Mouse (Mus musculus) retina, adult 2 months (tissue): Measurements from ENCODE around the gene Cdk5.

Experiments
- DNase-seq: peaks from one replicate; pipeline ENCODE4 v3.0.0-alpha.2; 2012; ENCODE audit warnings: low read depth, low spot score

Gene Cdk5

GRCm38 (mm10) chr5:24427981-24428402 lies 4.7 kb upstream of the Cdk5 start:
- no peak for DNase-seq

DNA sequence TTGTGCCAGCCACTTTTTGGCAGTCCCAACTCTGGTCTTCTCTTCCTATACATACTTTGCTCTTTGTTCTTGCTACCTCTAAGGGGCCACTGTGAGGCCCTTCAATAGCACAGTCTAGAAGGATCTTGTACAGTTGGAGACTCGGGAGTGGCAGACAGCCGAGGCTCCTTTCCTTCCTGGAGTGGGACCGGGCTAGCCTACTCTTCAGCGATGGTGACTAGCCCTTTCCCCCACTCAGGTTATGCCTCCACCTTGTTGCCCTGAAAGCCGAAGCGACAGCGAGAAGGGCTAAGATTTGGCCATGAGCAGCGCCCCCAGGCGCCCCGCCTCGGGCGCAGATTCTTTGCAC lies 3.9 kb upstream of the Cdk5 start:
- no peak for DNase-seq

DNA sequence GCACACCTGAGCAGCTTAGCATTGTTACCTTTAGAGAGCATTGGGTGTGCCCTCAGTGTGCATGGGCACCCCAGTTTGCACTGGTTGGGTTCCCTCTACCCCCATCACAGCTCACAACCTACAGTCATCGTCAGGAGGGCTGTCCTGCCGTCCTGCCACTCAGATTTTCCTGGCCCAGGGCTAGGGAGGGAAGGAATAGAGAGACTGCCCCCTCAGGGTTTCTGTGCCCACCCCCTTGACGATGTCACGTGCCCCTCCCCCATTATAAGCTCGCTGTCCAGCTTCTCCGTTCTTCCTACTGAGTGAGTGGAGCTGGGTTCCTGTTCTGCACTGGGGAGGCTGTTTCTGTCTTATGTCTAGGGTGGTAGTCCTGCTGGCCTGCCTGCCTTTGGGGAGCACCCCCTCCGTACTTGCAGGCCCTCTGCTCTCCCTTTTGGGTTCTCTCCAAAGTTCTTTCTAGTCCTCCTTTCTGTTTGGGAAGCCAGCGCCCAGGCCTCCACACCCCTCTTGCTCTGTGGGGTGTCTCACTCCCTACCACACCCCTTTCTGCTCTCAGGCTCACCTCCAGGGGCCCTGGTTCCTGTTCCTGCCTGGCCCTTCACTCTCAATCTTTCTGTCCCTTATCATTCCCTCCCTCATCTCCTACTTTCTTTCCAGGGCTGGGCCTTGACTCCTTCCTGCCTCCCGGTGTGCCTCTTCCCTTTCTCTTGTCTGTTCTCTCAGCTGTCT lies 3.4 kb upstream of the Cdk5 start:
- no peak for DNase-seq

- no peak for DNase-seq
Measured at GRCm38 (mm10) chr5:24426037-24426432, 2.7 kb upstream of the Cdk5 start.

GRCm38 (mm10) chr5:24425421-24426036 lies 2.2 kb upstream of the Cdk5 start:
- no peak for DNase-seq

DNA sequence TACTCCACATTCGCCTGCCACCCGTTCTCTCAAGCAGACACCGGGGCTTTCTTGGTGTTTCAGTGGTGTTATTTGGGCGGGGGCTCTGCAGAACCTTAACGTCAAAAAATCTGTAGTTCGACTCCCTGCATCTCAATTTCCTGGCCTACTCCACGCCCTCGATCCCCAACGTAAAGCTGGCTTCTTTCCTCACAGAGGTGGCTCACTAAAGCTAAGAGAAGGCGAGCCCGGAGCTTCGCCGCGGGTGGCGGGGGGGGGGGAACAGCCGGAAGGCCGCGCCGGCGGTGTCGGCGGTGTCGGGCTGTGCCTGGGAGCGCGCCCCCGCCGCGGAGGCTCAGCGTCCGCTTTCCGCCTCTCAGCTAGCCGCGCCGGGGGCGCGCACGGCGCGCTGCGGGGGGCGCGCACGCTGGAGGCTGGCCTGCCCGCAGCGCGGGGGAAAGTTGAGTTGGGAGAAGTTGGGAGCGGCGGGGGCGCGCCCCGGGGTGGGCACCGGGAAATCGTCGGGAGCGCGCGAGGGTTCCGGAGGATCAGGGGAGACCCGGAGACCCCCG lies 1.6 kb upstream of the Cdk5 start:
- DNase-seq, result peak; percentile 78

DNA sequence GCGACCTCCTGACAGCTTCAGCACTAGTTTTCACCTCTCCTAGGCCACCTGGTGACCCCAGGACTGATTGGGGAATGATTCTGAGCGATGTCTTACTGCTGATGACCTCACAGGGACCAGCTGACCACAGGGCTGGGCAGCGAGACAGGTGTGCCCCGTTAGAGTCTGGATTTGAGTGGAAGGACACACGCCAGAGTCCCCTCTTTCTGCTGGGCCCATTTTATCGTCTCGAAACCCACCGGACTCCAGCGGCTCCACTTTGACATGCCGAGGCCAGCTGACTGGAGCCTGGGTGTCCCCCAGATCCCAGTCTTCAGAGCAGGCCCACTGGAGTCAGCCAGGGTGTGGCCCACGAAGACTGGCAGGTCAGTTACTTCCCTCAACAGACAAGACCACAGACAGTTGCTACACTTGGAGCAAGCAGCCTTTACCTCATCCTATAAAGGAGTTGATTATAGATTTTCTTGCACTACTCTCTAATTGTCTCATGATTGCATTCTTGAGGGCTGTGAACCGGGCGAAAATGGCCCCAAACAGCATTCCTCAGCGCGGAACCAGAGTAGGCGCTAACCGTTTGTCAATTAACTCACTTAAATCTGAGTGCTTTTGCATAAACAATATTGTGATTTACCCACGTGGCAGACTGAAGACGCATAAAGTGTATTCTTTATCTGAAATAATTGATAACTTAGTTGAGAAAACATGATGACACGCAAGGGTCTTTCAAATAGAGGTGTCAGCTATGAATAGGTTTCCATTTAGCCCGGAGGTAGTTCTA lies 863 bp upstream of the Cdk5 start:
- DNase-seq, result no peak

- no peak for DNase-seq
Measured at GRCm38 (mm10) chr5:24420381-24420780, 2.9 kb downstream of the Cdk5 start.

GRCm38 (mm10) chr5:24417587-24417986 lies 5.7 kb downstream of the Cdk5 start:
- DNase-seq, result no peak

DNA sequence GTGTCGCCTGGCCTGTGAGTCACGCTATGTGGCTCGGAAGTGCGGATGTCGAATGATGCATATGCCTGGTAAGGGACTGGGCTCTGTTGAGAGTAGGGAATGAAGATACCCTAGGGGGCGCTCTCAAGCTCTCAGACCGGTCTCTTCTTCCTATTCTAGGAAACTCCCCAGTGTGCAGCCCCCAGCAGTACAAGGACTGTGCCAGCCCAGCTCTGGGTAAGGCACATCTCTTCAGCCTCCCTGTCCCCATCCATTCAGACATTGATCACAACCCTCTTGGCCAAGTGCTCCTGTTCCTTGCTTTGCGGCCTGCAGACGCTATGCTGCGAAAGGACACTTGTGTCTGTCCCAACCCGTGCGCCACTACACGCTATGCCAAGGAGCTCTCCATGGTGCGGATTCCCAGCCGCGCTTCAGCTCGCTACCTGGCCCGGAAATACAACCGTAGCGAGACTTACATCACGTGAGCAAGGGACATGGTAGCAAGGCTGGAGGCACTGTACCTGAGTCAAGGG lies 7.1 kb downstream of the Cdk5 start:
- no peak for DNase-seq

DNA sequence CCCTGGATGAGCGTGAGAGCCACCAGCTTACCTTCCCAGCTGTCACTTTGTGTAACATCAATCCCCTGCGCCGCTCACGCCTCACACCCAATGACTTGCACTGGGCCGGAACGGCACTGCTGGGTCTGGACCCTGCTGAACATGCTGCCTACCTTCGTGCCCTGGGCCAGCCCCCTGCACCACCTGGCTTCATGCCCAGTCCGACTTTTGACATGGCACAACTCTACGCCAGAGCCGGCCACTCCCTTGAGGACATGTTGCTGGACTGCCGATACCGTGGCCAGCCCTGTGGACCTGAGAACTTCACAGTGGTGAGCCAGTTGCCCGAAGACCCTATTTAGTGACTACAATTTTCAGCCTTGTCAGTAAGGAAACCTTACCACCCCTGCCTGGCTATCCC lies 9.4 kb downstream of the Cdk5 start:
- DNase-seq, result no peak

GRCm38 (mm10) chr5:24413042-24413693 lies 10.2 kb downstream of the Cdk5 start, which contains the start of gene Asic3:
Gene Asic3 (plus strand): TSS chr5:24413392.
- no peak for DNase-seq

- DNase-seq, result no peak
Measured at GRCm38 (mm10) chr5:24412063-24412462, 11.3 kb downstream of the Cdk5 start.

GRCm38 (mm10) chr5:24409466-24409865 lies 13.9 kb downstream of the Cdk5 start:
- no peak for DNase-seq

GRCm38 (mm10) chr5:24408651-24409050 lies 14.7 kb downstream of the Cdk5 start:
- no peak for DNase-seq

- DNase-seq, result no peak
Measured at GRCm38 (mm10) chr5:24405389-24405876, 17.9 kb downstream of the Cdk5 start.

DNA sequence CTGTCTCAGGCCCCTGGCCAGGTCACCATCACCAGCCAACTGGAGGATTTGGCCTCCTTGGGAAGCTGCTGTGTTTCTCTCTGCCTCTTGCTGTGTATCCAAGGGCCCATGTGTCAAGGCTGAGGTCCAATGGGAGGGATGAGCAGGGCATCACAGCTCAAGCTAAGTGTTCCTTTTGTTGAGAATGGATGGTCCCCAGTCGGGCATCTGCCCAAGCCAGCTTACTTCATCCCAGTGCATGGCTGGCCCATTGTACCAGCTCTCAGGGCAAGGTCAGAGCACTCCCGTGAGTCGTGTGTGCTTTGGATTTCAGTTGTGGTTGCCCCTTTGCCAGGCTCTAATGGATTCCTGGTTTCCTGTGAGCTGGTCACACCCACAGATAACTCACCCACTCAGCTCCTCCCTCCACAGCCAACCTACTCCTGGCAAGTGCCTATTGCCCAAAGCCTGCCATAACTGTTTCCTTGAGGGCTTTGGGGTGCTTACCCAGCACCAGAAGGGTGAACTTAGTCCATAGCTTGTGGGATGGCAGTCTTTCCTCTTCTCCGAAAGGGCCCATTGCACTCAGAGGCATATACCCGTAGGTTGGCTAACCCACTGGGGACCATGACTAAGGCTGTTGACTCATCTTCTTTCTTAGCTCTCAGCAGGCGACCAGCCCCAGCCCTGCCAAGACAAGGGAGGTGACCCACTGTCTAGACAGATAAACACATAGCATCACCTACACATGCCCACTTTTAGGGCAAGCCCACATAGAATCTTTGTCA lies 18.6 kb downstream of the Cdk5 start:
- DNase-seq, result no peak

GRCm38 (mm10) chr5:24401969-24402368 lies 21.4 kb downstream of the Cdk5 start:
- no peak for DNase-seq

GRCm38 (mm10) chr5:24400911-24401605 lies 22.3 kb downstream of the Cdk5 start:
- no peak for DNase-seq

DNA sequence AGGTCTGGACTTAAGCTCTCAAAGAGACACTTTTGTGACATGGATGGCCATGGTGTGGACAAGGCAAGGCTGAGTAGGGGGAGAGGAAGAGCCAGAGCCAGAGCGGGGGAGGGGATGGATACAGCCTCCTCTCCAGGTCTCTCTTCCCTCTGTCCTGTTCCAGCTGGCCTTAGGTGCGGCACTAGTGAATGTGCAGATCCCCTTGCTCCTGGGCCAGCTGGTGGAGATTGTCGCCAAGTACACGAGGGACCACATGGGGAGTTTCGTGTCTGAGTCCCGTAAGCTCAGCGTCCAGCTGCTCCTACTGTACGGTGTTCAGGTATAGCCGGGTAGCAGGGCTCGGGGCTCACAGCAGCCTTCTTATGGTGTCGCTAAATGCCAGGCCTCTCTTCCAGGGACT lies 23.0 kb downstream of the Cdk5 start:
- no peak for DNase-seq
